Mouse (Mus musculus) hindbrain, embryonic 15.5 days (tissue): ENCODE results near the gene Mfap4. TPM values are rescaled to one million over a fixed set of nuclear protein-coding genes. Genes with fewer than 3 reads are reported as not detected.

ENCODE experiments used
- ATAC-seq: fragments of 200-750 bp; cut with Nextera tagmentation; 2 replicates; pipeline ENCODE4 v1.8.0; 2017; ENCODE audit warnings: low read depth, moderate number of reproducible peaks, moderate TSS enrichment; ENCODE audit not compliant: low FRiP score
- H3K27ac ChIP-seq: fragments of 300-500 bp; sonication (generic); replicated peaks from 2 replicates; pipeline ENCODE4 v1.5.1; 2015; ENCODE audit warnings: mild to moderate bottlenecking, inconsistent platforms
- H3K27me3 ChIP-seq: fragments of 300-500 bp; sonication (generic); 2 replicates; pipeline ENCODE4 v1.6.1; 2015; ENCODE audit warnings: control low read depth, inconsistent platforms
- H3K36me3 ChIP-seq: fragments of 300-500 bp; sonication (generic); 2 replicates; pipeline ENCODE4 v1.6.1; 2015; ENCODE audit warnings: control low read depth, inconsistent platforms
- H3K4me1 ChIP-seq: fragments of 300-500 bp; sonication (generic); replicated peaks from 2 replicates; pipeline ENCODE4 v1.6.1; 2015; ENCODE audit warnings: control low read depth, inconsistent platforms
- H3K4me2 ChIP-seq: fragments of 300-500 bp; sonication (generic); 2 replicates; pipeline ENCODE4 v1.6.1; 2015; ENCODE audit warnings: moderate library complexity, mild to moderate bottlenecking, inconsistent platforms
- H3K4me3 ChIP-seq: fragments of 300-500 bp; sonication (generic); 2 replicates; pipeline ENCODE4 v1.5.1; 2015; ENCODE audit warnings: mild to moderate bottlenecking, inconsistent platforms
- H3K9ac ChIP-seq: fragments of 300-500 bp; sonication (generic); 2 replicates; pipeline ENCODE4 v1.6.1; 2015; ENCODE audit warnings: inconsistent platforms
- H3K9me3 ChIP-seq: fragments of 300-500 bp; sonication (generic); 2 replicates; pipeline ENCODE4 v1.6.1; 2016; ENCODE audit warnings: control low read depth, inconsistent platforms
- WGBS: fragments of 180-500 bp; shearing (Covaris S2); methylation state at CpG from one replicate; pipeline ENCODE4 v1.1.7; 2015; 5-methylcytosine and 5-hydroxymethylcytosine counted together
- polyA plus RNA-seq: library from polyadenylated mRNA; unstranded; fragments of >200 nt; fragmentation: Nextera tagmentation; extraction: Ambion mirVana; gene quantifications from 2 replicates; pipeline ENCODE4 v1.2.1, GENCODE M21; 2015

Gene Mfap4
- polyA plus RNA-seq, 1 experiment from 2014 or later: 49.7 TPM

GRCm38 (mm10) chr11:61468534-61468933, 16.7 kb upstream of the Mfap4 start:
- Histone ChIP-seq H3K27ac (no peak overlapping the region), H3K4me1 (no peaks in the 10 kb centered on the region), H3K36me3 (no peaks in the 10 kb centered on the region), H3K4me3 (no peak overlapping the region), H3K4me2 (no peak overlapping the region), H3K9me3 (no peaks in the 10 kb centered on the region), H3K9ac (no peak overlapping the region), H3K27me3 (no peaks in the 10 kb centered on the region)
- WGBS: 77% methylated on average over 4 of the region's 4 CpGs
- no peak for ATAC-seq

GRCm38 (mm10) chr11:61469317-61469917, 15.8 kb upstream of the Mfap4 start:
- Histone ChIP-seq H3K9ac (no peak overlapping the region), H3K9me3 (no peaks in the 10 kb centered on the region), H3K4me3 (no peak overlapping the region), H3K36me3 (no peaks in the 10 kb centered on the region), H3K27ac (no peak overlapping the region), H3K4me1 (no peaks in the 10 kb centered on the region), H3K4me2 (no peak overlapping the region), H3K27me3 (no peaks in the 10 kb centered on the region)
- 80% methylated on average over 7 of the region's 7 CpGs for WGBS
- no peak for ATAC-seq

DNA sequence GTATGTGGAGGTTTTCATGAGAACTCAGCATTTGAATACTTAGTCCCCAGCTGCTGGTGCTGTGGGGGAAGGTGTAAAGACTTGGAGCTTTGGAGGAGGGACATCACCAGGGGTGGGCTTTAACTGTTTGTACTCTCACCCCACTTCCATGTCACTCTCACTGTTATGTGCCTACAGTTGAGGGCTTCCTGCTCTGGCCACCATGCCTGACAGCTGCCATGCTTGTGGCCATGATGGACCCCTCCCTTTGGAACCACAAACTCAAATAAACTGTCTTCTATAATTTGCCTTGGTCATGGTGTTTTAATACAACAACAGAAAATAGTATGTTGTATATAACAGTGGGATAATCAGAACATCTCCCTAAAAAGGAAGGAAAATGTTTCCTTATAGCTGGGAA, 14.4 kb upstream of the Mfap4 start:
- H3K4me3 ChIP-seq: no peak overlapping the region
- no peak overlapping the region for H3K9ac ChIP-seq
- H3K36me3 ChIP-seq: no peaks in the 10 kb centered on the region
- no peaks in the 10 kb centered on the region for H3K4me1 ChIP-seq
- H3K27ac ChIP-seq: no peak overlapping the region
- H3K27me3 ChIP-seq: no peaks in the 10 kb centered on the region
- no peak for ATAC-seq
- no peak overlapping the region for H3K4me2 ChIP-seq
- H3K9me3 ChIP-seq: no peaks in the 10 kb centered on the region

DNA sequence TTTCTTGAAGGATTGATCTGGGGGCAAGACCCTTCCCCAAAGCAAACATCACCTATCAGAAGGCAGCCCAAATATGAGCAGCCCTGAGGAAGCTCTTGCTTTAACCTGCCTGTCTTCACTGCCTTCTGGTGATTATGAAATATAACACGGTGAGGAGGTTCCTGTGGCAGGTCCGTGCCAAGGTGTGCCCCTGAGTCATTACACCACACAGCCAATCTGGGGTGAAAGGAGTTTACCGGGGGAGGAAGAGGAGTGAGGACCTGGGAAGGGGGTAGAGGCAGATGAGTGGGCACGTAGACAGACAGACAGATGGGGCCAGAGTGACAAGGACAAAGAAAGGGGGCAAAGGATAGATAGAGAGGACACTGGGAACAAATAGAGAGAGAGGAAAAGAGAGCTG, 11.6 kb upstream of the Mfap4 start:
- no peaks in the 10 kb centered on the region for H3K27me3 ChIP-seq
- no peak overlapping the region for H3K9ac ChIP-seq
- no peaks in the 10 kb centered on the region for H3K9me3 ChIP-seq
- H3K4me3 ChIP-seq: no peak overlapping the region
- WGBS: 78% methylated on average over 4 of the region's 4 CpGs
- H3K27ac ChIP-seq: no peak overlapping the region
- no peaks in the 10 kb centered on the region for H3K36me3 ChIP-seq
- H3K4me1 ChIP-seq: peaks cover 15% of the 10 kb centered on the region
- no peak overlapping the region for H3K4me2 ChIP-seq
- no peak for ATAC-seq

GRCm38 (mm10) chr11:61476786-61477382, 8.3 kb upstream of the Mfap4 start:
- H3K36me3 ChIP-seq: no peaks in the 10 kb centered on the region
- 45% methylated on average over 12 of the region's 12 CpGs for WGBS
- H3K4me3 ChIP-seq: peak overlapping the region; percentile 19
- ATAC-seq: peak; percentile 69; the same call in 1 of the 2 replicates
- H3K9ac ChIP-seq: peak overlapping the region; percentile 14; the same call in 1 of the 2 replicates
- no peaks in the 10 kb centered on the region for H3K9me3 ChIP-seq
- H3K4me2 ChIP-seq: peak overlapping the region; percentile 47
- H3K27ac ChIP-seq: peak overlapping the region; percentile 21; the same call in 1 of the 2 replicates
- peaks cover 15% of the 10 kb centered on the region for H3K4me1 ChIP-seq
- H3K27me3 ChIP-seq: no peaks in the 10 kb centered on the region

DNA sequence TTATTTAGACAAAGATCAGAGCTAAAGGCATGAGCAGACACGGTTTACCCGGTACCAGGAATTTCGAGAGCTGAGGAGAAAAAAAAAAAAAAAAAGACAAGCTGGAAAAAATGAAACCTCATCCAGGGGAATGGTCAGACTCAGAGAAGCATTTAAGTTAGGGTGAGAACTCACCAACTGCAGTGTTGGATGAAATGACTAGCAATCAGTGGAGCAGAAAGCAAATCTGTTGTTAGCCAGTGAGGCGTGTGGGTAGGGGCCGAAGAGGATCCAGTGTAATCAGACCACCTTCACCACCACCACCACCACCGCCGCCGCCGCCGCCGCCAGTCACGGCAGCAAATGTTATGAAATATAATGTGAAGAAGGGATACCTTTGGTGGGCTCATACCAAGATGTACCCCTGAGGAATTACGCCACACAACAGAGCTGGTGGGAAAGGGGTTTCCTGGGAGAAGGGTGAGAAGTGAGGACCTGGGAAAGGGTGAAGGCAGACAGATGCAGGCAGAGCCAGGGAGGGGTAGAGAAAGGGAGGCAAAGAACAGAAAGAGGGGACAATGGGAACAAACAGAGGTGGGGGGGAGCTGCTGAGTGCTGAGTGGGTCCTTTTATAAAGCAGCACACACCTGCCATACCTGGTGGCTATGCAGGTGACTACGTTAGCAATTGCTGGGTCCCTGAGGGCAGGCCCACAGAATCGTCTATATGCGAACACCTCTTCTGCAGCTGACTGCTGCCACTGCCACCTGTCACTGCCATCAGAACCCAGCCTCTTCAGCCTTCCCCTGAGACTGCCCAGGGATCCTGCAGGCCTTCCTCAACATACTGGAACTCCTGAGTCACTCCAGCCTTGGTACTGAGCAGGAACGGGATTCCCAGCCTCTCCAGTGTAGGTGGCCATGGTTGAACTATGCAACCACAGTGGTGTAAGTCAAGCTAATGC, 7.4 kb upstream of the Mfap4 start:
- Histone ChIP-seq H3K4me1 (peaks cover 15% of the 10 kb centered on the region), H3K4me3 (peak overlapping the region; percentile 19; the same call in 1 of the 2 replicates), H3K36me3 (no peaks in the 10 kb centered on the region), H3K27ac (no peak overlapping the region), H3K9me3 (no peaks in the 10 kb centered on the region), H3K9ac (no peak overlapping the region), H3K4me2 (peak overlapping the region; percentile 47), H3K27me3 (no peaks in the 10 kb centered on the region)
- ATAC-seq: no peak
- 43% methylated on average over 17 of the region's 17 CpGs for WGBS

DNA sequence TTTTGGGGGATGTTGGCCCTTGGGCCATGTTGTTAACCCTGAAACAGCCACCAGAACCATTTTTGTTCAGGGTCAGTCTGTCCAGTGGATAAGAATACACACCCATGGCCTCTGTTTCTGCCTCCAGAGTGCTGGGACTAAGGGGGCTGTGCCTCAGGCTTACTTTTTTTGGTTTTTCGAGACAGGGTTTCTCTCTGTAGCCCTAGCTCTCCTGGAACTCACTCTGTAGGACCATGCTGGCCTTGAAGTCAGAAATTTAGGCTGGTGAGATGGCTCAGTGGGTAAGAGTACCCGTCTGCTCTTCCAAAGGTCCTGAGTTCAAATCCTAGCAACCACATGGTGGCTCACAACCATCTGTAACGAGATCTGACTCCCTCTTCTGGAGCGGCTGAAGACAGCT, 6.4 kb upstream of the Mfap4 start:
- no peak overlapping the region for H3K4me3 ChIP-seq
- no peaks in the 10 kb centered on the region for H3K27me3 ChIP-seq
- no peak overlapping the region for H3K4me2 ChIP-seq
- H3K4me1 ChIP-seq: peaks cover 15% of the 10 kb centered on the region
- 89% methylated on average over 4 of the region's 4 CpGs for WGBS
- H3K9ac ChIP-seq: no peak overlapping the region
- no peak for ATAC-seq
- H3K27ac ChIP-seq: no peak overlapping the region
- no peaks in the 10 kb centered on the region for H3K9me3 ChIP-seq
- H3K36me3 ChIP-seq: no peaks in the 10 kb centered on the region

DNA sequence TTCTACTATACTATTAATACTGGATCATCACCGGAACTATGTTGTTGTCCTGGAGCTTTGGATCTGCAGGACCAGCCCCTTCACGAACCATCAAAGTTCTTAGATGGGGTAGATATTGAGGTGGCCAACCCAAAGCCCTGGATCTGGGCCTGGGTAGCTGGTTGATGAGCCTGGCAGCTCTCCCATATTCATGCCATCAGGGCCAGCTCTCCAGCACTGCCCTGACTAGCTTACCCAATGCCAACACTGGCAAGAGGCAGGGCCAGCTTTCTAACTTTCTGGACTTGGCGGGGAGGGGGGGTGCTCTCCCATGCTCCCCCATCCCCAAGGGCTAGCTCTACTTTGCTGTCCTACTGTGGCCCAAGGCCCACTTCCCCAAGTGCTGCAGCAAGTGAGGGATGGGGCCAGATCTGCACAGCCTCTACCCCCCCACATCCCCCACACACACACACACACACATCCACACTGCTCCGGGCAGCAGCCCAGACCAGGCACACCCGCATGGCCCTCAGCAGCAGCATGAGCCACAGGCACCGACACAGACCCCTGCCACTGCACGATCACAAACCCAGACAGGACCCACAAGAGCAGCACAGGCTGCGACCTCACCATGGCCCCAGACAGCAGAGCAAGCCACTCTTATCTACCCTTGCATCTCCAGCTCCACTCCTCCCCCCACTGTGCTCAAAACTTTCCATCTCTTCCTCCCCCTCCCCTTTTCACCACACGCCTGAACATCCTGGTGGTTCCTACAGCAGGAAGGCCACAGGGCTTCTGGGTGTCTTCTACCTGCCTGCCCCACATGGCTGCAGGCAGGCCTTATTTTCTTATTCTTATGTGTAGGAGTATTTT, 3.8 kb upstream of the Mfap4 start:
- Histone ChIP-seq H3K27ac (no peak overlapping the region), H3K36me3 (no peaks in the 10 kb centered on the region), H3K9ac (no peak overlapping the region), H3K4me1 (peaks cover 38% of the 10 kb centered on the region), H3K27me3 (no peaks in the 10 kb centered on the region), H3K9me3 (no peaks in the 10 kb centered on the region), H3K4me2 (no peak overlapping the region), H3K4me3 (no peak overlapping the region)
- ATAC-seq: no peak
- 76% methylated on average over 9 of the region's 9 CpGs for WGBS

GRCm38 (mm10) chr11:61483226-61483845, 1.9 kb upstream of the Mfap4 start:
- no peak overlapping the region for H3K4me3 ChIP-seq
- peaks cover 4% of the 10 kb centered on the region; the same call in 1 of the 2 replicates for H3K36me3 ChIP-seq
- H3K9ac ChIP-seq: no peak overlapping the region
- H3K4me1 ChIP-seq: peaks cover 33% of the 10 kb centered on the region
- H3K27me3 ChIP-seq: no peaks in the 10 kb centered on the region
- H3K4me2 ChIP-seq: no peak overlapping the region
- ATAC-seq: no peak
- no peaks in the 10 kb centered on the region for H3K9me3 ChIP-seq
- H3K27ac ChIP-seq: no peak overlapping the region
- 62% methylated on average over 13 of the region's 13 CpGs for WGBS

DNA sequence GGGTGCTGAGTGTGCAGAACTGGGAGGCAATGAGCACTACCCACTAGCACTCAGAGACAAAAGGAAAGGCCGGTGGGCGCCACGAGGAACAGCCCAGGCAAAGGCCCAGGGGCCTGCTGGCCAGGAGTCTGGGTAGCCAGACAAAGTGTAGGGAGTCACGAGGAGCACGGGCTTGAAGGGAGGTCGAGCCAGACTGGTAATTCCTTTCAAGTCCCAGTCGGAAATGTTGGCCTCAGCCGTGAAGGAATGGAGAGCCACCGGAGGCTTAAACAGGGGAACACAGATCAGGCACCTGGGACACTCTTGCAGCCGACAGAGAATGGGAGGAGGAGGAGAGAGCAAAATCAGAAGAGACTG, 997 bp upstream of the Mfap4 start:
- ATAC-seq: no peak
- H3K4me3 ChIP-seq: no peak overlapping the region
- H3K4me2 ChIP-seq: peak overlapping the region; percentile 12
- peaks cover 11% of the 10 kb centered on the region for H3K36me3 ChIP-seq
- H3K4me1 ChIP-seq: peaks cover 37% of the 10 kb centered on the region
- no peaks in the 10 kb centered on the region for H3K9me3 ChIP-seq
- 12% methylated on average over 10 of the region's 10 CpGs for WGBS
- peak overlapping the region; percentile 78 for H3K27ac ChIP-seq
- H3K9ac ChIP-seq: no peak overlapping the region
- H3K27me3 ChIP-seq: no peaks in the 10 kb centered on the region
